Mouse (Mus musculus): ENCODE results near the gene Olfr1094.

The Olfr1094 gene

DNA sequence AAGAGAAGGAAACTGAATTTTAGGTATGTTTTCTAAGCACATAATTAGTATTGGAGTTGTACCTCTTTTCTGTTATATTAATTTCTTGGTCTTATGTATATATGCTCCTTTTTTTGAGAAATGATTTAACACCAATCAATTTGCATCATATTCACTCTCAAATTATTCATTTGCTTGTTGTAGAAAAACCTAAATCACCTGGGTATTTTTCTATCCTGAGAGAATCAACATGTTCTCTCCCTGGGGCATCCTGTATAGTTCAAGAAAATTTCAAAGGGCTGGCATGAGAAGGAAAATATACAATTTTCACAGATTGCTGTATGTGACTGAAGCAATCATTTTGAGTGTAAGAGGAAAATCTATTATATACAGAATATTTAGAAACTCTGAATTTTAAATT lies at the start of gene Olfr1094:
TSS of gene Olfr1094 (plus strand) at position 301 of the 400 bp plus-strand sequence.
- DNase-seq = no peak

DNA sequence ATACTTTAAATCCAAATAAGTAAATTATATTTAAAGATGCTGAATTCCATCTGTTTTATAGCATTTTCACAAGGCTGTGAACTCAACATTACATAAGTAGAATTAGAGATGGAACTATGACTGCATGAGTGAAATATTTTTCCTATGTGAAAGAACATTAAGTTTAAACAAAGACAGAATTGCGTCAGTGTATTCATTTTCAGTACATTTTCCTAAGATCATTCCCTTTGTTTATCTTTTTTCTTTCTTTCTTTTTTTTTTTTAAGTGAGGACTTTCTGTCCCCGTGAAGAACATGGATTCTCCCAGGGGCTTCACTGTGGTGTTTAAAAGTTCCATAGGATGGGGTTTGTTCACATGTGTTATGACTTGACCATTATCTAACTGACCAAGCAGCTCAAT lies 42.3 kb upstream of the Olfr1094 start, which contains the start of gene Olfr1093:
TSS of gene Olfr1093 (plus strand) at position 301 of the 400 bp plus-strand sequence.
- DNase-seq = no peak

DNA sequence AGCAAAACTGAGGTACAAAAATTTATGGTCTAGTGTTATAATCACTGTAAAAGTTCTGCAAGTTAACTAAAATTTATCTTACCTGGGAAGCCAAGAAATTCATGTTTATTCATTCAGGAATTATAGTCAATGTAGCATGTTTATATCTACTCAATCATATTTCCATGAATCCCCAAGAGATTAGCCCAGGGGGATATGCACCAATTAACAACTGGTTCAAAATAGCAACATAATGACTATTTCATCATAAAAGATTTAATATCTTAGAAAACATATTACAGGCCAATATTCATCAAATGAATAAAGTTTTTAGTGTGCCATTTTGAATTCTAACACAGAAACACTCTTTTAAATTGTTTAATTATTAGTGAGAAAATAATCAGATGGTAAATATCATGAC lies 14.5 kb upstream of the Olfr1094 start, which contains the start of gene Olfr141:
TSS of gene Olfr141 (minus strand) at position 101 of the 400 bp plus-strand sequence.
- DNase-seq = no peak

DNA sequence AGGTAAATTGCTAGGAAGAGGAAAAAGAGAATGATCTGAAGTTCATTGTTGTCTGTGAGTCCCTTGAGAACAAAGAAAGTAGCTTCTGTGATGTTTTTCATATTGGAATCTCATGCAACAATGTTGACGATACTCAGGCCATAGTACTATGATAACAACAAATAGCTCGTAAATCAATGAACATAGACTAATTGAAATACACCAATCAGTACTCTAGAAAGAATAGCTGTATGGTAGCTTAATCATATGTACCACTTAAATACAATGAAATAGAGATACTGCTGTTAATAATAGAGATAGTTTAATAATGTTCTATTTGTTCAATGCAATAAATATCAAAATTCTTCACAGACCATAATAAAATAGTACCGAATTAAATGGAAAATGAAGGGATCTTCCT lies 27.1 kb downstream of the Olfr1094 start, which contains the start of gene Olfr1095:
TSS of gene Olfr1095 (minus strand) at position 101 of the 400 bp plus-strand sequence.
- DNase-seq = no peak

DNA sequence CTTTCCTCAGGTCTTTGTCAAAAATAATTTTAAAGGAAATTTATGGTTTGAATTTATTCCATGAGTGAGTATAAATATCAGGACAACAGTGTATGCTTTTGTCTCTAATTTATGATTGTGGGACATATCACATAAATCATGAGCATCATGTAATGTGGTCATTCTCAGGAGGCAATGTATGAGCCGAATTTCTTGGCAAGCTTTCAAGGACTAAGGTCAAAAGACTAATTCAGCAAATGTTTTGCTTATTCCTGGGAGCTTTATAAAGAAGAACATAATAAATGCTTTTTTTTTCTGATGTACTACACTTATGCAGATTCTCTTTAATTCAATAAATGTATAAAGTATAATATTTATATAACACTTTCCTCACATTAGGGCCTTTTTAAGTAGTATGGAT lies 50.2 kb downstream of the Olfr1094 start, which contains the start of gene Gm13723:
TSS of gene Gm13723 (minus strand) at position 101 of the 400 bp plus-strand sequence.
- no peak for DNase-seq
